Mouse (Mus musculus) urinary bladder, adult 2 months (tissue): ENCODE data around the gene Dnajb7. TPM values are rescaled to one million over a fixed set of nuclear protein-coding genes. Genes with fewer than 3 reads are reported as not detected.

Experiments
- DNase-seq: peaks from one replicate; pipeline ENCODE4 v3.0.0; 2022; ENCODE audit warnings: low spot score
- polyA plus RNA-seq: library from polyadenylated mRNA; depleted of rRNA; stranded (reverse); fragments of >200 nt; gene quantifications from 2 replicates; pipeline ENCODE4 v1.2.3, GENCODE M21; 2012; rRNA removed

Dnajb7 gene
- polyA plus RNA-seq, result 0.04 TPM in 1 of 2 replicates, not detected in the other

- no peak for DNase-seq
Observed at GRCm38 (mm10) chr15:81408199-81408598, at the start of gene Dnajb7. Gene Dnajb7 (minus strand): TSS chr15:81408299.

GRCm38 (mm10) chr15:81448463-81448862, 40.4 kb upstream of the Dnajb7 start:
- no peak for DNase-seq

DNA sequence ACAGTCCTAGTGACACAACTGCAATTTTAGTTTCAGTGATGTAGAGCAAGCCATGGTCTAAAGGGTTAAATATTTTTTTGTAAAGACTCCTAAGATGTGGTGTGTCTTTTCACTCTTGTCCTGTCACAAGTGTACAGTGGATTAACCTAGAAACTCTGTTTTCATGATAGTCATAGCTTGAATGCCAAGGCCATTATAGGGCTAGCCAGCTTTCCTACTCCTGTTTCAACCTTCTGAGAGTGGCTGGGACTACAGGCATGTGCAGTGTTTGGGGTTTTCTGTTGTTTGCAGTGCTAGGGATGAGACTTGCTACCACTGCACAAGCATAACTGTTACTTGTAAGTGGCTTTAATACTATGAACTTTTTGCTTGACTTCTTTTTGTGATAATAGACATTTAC, 31.1 kb upstream of the Dnajb7 start:
- DNase-seq, result no peak

DNA sequence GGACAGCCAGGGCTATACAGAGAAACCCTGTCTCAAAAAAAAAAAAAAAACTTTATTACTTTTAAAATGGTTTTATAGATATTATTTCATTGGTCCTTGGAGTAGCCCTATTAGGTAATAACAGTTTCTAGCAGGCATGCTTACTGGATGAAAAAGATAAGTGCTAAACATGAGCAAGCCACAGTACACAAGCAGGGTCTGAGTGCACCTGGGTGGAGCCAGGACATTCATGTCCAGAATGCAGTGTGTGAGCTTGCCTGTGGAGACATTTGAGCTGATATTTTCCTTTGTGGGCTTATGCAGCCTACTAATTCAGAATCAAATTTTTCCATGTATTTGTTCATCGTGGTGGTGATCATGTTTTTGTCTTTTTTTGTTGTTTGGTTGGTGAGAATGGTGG, 30.2 kb upstream of the Dnajb7 start:
- no peak for DNase-seq

DNA sequence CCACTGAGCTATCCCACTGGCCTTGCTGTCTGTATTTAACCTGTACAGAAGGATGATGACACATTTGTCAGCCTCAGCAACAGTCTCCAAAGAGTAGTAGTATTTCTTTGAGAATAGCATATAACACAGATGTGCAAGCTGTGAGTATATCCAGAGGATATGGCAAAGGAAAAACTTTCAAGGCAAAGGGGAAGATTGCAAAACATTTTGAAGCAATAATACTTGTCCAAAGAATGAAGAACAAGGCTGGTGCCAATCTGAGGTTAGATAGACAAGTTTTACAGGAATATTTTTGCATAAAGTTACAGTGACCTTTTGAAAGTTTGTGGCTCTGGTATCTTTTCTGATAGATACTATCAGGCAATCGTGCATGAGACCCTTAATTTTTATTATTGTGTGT, 23.1 kb upstream of the Dnajb7 start:
- no peak for DNase-seq

DNA sequence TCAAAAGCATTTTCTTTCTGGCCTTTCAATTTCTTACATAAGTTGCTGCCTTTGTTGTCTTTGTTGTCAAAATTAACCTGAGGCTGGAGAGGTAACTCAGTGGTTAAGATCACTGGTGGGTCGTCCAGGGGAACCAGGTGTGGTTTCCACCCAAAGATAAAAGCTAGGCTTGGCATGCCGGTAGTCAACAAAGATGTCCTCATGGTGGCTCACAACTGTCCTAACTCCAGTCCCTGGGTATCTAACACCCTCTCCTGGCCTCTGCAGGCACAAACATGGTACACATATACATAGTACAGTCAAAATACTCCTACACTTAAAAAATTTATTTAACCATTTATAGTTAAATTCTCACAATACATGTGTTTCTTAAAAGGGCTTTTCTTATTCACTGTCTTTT, 19.8 kb upstream of the Dnajb7 start:
- no peak for DNase-seq

DNA sequence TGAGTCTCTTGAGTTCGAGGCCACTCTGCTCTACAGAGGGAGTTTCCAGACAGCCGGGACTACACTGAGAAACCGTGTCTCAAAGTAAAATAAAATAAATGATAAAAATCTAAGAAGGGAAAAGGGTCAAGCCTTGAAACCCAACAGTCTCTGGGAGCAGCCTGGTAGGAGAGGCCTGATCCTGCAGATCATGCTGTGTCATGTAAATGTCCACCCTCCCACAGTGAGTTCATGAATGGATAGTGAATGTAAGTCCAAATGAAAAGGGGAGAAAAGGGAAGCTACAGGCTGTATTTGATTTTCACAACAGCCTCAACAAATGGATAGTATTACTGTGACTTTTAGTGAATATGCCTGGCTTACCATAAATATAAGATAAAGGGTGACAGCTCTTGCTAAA, 17.2 kb upstream of the Dnajb7 start:
- DNase-seq, result no peak

- no peak for DNase-seq
Observed at GRCm38 (mm10) chr15:81422156-81422681, 14.1 kb upstream of the Dnajb7 start.

- no peak for DNase-seq
Observed at GRCm38 (mm10) chr15:81421454-81421853, 13.4 kb upstream of the Dnajb7 start.

- DNase-seq, result no peak
Observed at GRCm38 (mm10) chr15:81418065-81418464, 10.0 kb upstream of the Dnajb7 start.

DNA sequence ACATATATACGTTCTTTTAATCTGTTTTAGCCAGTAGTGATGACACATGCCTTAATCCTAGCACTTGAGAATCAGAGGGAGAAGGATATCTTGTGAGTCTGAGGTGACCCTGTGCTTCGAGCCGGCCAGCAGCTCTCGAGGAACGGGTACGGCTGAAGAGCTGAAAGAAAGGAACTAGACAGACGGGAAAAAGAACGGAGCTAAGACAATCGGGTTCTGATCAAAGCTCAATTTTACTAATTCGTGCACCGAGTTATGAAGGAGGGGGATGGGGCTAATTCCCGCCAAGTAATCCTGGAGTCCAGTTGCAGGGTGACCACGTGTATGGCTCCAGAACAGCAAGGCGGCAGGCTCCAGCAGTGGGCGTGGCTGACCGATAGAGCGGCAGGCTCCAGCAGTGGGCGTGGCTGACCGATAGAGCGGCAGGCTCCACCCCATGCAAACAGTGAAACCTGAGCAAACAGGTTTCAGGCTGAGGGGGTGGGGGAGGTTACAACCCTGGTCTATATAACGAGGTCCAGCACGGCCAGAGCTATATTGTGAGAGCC, 8.7 kb upstream of the Dnajb7 start:
- DNase-seq, result peak; percentile 28

- no peak for DNase-seq
Observed at GRCm38 (mm10) chr15:81405008-81405407, 3.1 kb downstream of the Dnajb7 start.

GRCm38 (mm10) chr15:81399638-81400315, 8.3 kb downstream of the Dnajb7 start, which contains the start of the genes St13 and Xpnpep3:
Gene St13 (minus strand): TSS chr15:81400077.
Gene Xpnpep3 (plus strand): TSS chr15:81400138.
- peak; percentile 98 for DNase-seq

- no peak for DNase-seq
Observed at GRCm38 (mm10) chr15:81399297-81399637, 8.8 kb downstream of the Dnajb7 start.

DNA sequence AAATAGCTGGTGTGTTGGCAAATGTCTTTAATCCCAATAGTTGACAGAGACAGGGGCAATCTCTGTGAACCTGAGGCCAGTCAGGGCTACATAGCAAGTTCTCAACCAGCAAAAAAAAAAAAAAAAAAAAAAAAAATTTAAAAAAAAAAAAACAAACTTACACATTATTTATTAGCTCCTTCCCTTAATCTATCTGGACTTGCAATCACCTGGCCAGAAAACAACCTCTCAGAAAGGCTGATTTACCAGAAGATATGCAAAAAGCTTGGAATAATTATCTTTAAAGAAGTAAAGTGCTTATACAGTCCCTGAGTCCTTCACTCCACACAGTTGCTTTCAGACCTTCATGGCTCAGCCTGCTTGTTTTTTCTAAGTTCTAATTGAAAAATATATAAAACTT, 9.9 kb downstream of the Dnajb7 start:
- no peak for DNase-seq

GRCm38 (mm10) chr15:81394211-81394915, 13.7 kb downstream of the Dnajb7 start:
- DNase-seq, result no peak

DNA sequence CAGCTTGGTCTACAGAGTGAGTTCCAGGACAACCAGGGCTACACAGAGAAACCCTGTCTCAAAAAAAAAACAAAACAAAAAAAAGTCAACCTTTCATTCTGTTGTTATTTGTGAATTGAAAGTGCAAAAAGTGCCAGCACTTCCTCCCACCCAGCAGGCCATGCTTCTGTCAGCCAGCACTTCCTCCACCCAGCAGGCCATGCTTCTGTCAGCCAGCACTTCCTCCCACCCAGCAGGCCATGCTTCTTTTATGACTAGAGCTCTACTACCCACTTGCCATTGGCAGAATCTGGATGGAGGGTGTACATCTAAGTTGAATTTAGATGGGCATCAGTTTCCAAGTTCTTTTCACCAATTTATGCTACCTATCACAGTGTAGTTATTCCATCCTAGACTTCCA, 15.1 kb downstream of the Dnajb7 start:
- DNase-seq, result no peak

GRCm38 (mm10) chr15:81386327-81386726, 21.8 kb downstream of the Dnajb7 start:
- no peak for DNase-seq

DNA sequence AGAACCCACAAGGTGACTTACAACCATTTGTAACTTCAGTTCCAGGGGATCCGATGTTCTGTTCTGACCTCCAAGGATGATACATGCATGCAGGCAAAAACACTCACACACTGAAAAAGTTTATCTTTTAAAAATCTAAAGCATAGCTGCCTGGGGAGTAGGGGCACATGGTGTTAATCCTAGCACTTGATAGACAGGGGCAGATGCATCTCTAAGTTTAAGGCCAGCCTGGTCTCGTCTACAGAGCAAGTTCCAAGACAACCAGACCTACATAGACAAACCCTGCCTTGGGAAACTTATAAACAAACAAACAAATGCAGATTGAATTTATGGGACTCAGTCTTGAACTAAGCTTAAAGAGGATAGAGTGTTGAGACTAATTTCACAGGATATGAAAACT, 29.3 kb downstream of the Dnajb7 start:
- DNase-seq, result no peak

DNA sequence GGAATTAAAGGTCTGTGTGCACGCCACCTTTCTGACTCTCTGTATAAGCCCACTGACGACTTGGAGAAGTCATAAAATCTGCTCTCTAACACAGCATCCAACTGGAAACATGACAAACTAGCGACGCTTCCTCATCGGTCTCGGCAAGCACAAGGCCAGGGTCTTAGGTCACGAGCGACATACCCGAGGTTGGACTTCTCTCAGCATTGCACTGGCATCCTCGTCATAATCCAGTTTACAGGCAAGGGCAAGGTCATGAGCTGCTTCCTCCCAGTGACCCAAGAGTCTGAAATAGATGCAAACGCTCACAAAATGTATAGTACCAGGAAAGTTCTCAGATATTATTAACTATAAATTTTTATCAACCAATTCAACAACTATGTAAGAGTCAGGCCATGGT, 33.5 kb downstream of the Dnajb7 start:
- DNase-seq, result no peak

DNA sequence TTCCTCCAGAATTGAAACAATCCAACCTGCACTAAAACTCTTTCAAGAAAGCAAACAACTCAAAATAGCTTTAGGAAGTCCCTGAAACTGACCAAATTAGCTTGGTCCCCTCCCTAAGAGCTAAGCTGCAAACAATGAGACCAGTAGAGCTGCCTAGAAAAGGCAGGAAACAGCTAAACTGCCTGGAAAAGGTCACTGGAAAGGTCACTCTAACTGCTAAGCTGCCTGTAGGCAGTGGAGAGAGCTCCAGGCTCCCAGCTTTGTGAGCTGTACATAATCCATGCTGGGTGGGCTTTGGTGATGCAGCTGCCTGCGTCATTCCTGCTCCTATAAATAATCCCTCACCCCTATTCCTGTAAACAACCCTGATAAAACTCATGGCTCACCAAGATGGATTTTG, 37.7 kb downstream of the Dnajb7 start:
- no peak for DNase-seq

GRCm38 (mm10) chr15:81368601-81369000, 39.5 kb downstream of the Dnajb7 start:
- DNase-seq, result no peak

DNA sequence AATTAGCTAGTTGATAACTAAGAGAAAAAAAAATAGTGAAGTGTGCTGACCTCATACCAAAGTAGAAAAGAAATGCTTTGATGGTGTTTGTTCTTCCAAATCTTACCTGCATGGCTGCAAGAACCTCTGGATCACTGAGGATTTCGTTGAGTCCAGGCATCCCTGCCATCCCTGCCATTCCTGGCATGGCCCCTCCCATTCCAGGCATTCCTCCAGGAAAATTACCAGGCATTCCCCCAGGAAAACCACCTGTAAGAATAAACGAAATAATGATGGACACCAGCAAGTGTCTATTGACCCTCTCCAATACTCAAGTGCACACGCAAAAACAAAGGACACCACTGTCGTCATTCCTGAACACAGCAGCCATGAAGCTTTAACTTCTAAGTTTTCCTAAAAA, 41.9 kb downstream of the Dnajb7 start:
- no peak for DNase-seq
